ENCODE assay signal across 1 mouse cellular context in the genomic region with DNA sequence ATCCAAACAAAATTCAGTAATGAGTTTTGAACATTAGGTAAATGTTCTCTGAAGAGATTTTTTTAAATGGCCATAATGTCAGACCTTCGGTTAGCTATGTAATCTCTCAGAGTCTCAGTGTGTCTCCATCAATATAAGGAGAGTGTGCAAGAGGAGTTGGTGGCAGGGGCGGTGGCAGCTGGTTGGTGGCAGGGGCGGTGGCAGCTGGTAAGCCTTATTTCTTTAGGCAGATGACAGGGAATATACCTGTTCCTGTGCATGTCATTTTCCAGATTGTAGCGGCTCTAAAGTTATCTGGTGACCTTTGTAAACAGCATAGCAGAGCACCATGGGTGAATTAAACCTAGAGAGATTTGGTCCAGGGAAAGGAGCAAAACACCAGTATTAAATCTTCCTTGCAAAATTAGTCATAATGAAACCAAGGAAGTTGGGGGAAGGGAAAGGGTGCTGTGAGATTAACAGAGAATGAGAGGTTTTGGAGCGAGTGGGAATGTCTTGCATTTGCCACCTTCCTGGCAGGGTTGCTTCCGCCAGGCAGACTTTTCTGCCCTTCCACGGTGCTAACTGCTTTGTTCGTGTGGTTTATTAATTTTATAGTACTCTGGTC.
TF ChIP-seq lines count a peak whose summit lies in the region.

No protein-coding gene starts in this region.

TF ChIP-seq in CH12.LX, 34 proteins besides CTCF, POLR2A, EP300 and RAD21:
- TF ChIP-seq MAX (IDR thresholded peaks at IDR 0.05; ENCODE audit: low read length) (no peak), KAT2A (IDR thresholded peaks at IDR 0.05; ENCODE audit: insufficient replicate concordance, low read length) (no peak), MAFK (IDR thresholded peaks at IDR 0.05; ENCODE audit: insufficient replicate concordance, low read length) (no peak), GABPA (IDR thresholded peaks at IDR 0.05; ENCODE audit: insufficient replicate concordance, low read depth, low read length) (no peak), NELFE (IDR thresholded peaks at IDR 0.05; ENCODE audit: low read depth, low read length) (no peak), ZMIZ1 (IDR thresholded peaks at IDR 0.05; ENCODE audit: low read depth, low read length) (no peak), SMC3 (IDR thresholded peaks at IDR 0.05; ENCODE audit: low read depth, low read length) (no peak), MYC (IDR thresholded peaks at IDR 0.05; ENCODE audit: low read depth, low read length) (no peak), ZNF384 (IDR thresholded peaks at IDR 0.05; ENCODE audit: low read depth, low read length) (no peak), ETS1 (conservative IDR thresholded peaks at IDR 0.05; ENCODE audit: low read depth, low read length) (no peak), POLR2AphosphoS2 (IDR thresholded peaks at IDR 0.05; ENCODE audit: low read depth, low read length) (no peak), PAX5 (IDR thresholded peaks at IDR 0.05; ENCODE audit: low read length) (no peak), IRF4 (IDR thresholded peaks at IDR 0.05; ENCODE audit: low read depth, low read length) (peak; percentile 85), JUN (IDR thresholded peaks at IDR 0.05; ENCODE audit: insufficient read depth, low read depth, low read length) (peak; percentile 58), MAZ (IDR thresholded peaks at IDR 0.05; ENCODE audit: low read depth, low read length) (no peak), UBTF (IDR thresholded peaks at IDR 0.05; ENCODE audit: low read depth, low read length) (no peak), ZC3H11A (IDR thresholded peaks at IDR 0.05; ENCODE audit: low read depth, low read length) (no peak), MEF2A (IDR thresholded peaks at IDR 0.05; ENCODE audit: borderline replicate concordance, low read depth, low read length) (no peak), E2F4 (IDR thresholded peaks at IDR 0.05; ENCODE audit: insufficient replicate concordance, low read depth, low read length) (no peak), TCF12 (IDR thresholded peaks at IDR 0.05; ENCODE audit: low read depth, low read length) (no peak), MXI1 (IDR thresholded peaks at IDR 0.05; ENCODE audit: low read depth, low read length) (no peak), TBP (conservative IDR thresholded peaks at IDR 0.05; ENCODE audit: low read depth, low read length) (no peak), SIN3A (IDR thresholded peaks at IDR 0.05; ENCODE audit: low read length) (0 out of 2 replicates have a peak, but pooled peaks have one; percentile 31), USF1 (IDR thresholded peaks at IDR 0.05; ENCODE audit: low read depth, low read length) (no peak), ZKSCAN1 (IDR thresholded peaks at IDR 0.05; ENCODE audit: borderline replicate concordance, low read depth, low read length) (no peak), NRF1 (IDR thresholded peaks at IDR 0.05; ENCODE audit: low read depth, low read length) (no peak), CHD2 (IDR thresholded peaks at IDR 0.05; ENCODE audit: low read length) (peak; percentile 17; the same call in 1 of the 2 replicates), USF2 (conservative IDR thresholded peaks at IDR 0.05; ENCODE audit: low read depth, low read length) (no peak), RCOR1 (conservative IDR thresholded peaks at IDR 0.05; ENCODE audit: low read depth, low read length) (no peak), ELF1 (IDR thresholded peaks at IDR 0.05; ENCODE audit: low read depth, low read length) (no peak), CHD1 (IDR thresholded peaks at IDR 0.05; ENCODE audit: low read depth, low read length) (no peak), HCFC1 (IDR thresholded peaks at IDR 0.05; ENCODE audit: low read depth, low read length) (no peak), BHLHE40 (IDR thresholded peaks at IDR 0.05; ENCODE audit: low read depth, low read length) (no peak), JUND (conservative IDR thresholded peaks at IDR 0.05; ENCODE audit: low read depth, low read length) (peak; percentile 91)
